Mouse (Mus musculus): Measurements from ENCODE around the gene Cbl.

Cbl gene

DNA sequence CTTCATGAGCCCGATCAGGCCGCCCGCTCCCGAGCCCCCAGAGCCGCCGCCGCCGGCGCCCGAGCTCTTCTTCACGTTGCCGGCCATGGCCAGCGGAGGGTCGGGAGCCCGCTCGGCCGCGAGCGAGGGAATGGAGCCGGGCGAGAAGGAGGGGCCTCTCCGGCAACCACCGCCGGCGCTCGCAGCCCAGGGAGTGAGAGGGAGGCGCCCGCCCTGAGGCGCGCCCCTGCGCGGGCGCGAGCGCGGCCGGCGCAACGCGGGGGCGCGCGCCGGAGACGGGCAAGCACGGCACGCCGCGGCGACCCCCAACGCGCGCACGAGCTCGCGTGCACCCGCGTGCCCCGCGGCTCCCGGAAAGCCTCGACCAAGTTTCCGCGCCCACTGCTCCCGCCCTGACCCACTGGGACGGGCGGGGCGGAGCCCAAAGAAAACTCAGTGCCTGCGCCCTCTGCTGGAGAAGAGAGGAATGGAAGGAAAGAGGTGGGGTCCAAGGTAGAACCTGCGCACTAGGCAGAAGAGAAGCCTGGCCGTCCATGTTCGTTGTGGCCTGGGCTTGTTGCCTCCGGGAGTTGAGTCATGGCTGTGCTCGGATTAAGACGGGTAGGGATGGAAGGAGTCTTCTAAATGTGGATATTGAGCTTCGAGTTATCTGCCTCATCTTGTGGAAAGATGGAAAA lies at the start of gene Cbl:
TSS of gene Cbl (minus strand) at position 248 of the 677 bp plus-strand sequence.
- peak; percentile 98 for DNase-seq (ENCODE audit: low spot score)

DNA sequence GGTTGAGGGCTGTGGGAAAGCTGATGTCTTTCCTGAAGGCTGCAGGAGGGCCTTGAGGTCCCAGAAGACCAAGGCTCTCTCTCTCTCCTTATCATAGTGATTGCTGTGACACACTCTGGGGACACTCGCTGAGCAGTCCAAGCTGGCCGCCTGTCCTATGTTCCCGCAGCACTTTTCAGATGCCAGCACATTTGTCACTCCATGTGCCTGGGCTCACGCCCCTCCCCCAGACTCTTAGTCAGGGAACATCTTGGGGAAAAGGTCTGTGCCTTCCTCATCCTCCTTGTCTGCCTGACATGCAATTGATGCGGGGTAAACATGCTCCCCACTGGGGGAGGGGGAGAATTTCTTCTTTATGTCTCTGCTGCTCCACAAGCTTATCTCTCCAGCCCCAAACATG lies 49.3 kb upstream of the Cbl start:
- no peak for DNase-seq (ENCODE audit: low spot score)

DNA sequence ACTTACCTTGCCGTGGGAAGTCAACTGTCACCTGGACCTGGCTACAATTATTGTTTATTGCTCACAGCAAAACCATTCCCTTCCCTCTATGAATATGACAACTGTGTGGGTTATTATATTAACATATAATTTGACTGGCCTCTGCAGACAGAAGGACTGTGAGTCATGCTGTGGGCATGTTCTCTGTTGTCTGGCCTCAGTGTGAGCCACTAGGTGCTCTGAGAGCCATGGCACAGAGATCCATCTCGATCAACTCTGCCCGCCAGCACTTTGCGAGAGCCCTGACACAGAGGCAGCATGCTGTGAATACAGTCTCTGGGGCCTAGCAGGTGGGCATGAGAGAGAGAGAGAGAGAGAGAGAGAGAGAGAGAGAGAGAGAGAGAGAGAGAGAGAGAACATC lies 36.1 kb upstream of the Cbl start:
- DNase-seq (ENCODE audit: low spot score), result no peak

DNA sequence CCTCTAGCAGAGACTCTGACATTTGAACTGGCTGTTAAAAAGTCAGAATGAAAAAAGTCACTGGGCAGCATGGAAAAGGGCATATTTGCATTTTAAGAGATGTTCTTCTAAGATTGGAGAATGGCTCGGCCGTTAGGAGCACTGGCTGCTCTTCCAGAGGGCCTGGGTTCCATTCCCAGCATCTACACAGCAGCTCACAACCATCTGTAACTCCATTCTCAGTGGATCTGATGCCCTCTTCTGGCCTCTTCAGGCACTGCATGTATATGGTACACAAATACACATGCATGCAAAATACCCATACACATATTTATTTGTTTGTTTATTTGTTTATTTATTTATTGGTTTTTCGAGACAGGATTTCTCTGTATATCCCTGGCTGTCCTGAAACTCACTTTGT lies 35.2 kb upstream of the Cbl start:
- DNase-seq (ENCODE audit: low spot score), result peak; percentile 41

DNA sequence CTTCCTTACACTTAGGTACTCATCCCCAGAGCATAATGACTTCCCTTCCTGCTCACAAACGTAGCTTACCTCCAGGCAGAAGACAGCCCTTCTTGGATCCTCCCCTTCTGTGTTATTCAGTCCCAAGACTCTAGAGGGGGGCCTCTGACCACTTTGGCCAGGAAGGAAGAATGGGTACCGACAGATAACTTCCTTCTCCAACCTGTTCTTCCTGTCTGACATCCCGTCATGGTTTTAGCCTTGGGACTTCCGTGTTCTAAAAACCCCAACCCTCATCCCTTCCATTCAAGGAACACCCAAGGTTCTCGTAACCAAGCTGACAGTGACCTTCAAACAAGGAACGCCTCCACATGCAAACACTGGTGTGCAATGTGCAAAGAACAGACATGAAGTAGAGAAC lies 34.6 kb upstream of the Cbl start, which contains the start of gene Nlrx1:
TSS of gene Nlrx1 (minus strand) at position 168 of the 400 bp plus-strand sequence.
- peak; percentile 18 for DNase-seq (ENCODE audit: low spot score)

DNA sequence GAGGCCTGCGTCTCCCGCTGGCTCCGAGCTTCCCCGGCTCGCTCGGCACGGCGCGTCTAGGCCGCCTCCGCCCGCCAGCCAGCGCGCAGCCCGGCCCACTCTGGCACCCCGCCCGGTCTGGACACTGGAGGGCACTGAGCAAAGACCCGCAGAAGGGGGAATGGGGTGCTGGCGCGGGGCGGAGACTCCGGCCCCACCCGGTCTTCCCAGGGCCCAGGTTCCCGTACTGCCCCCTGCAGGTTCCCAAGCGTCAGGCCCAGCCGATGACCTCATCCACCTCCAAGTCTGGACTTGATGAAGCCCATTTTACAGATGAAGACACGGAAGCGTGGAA lies 34.1 kb upstream of the Cbl start:
- DNase-seq (ENCODE audit: low spot score), result peak; percentile 81

DNA sequence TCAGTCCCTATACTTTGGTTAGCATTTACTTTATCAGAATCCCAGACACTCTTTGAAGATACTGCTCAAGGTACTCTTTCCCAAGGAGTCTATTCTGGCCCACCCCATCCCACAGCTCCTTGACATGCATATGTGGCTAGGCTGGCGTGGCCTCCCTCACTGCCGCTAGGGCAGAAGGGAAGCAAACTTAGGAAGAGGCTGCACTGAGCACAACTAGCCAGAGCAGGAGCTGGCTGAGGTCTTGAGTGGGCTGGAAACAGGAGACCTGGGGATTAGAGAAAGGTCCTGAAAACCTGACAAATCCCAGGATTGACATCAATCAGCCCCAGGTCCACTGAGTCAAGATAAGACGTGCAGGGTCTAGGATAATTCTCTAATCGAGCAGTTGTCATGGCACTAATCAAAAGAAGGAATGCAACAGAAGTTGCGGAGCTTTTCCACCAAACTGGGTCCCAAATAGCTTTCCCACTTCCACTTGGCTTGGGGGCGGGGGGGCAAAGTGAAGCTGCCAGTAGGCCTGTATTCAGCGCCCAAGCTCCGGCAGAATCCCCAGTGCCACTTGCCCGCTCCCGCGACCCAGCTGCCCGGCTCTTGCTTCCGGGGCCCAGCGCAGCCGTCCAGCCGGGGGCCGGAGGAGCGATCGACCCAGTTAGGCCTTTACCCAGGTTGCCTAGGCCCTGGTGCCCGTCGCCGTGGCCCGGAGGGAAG lies 33.6 kb upstream of the Cbl start:
- DNase-seq (ENCODE audit: low spot score), result no peak

DNA sequence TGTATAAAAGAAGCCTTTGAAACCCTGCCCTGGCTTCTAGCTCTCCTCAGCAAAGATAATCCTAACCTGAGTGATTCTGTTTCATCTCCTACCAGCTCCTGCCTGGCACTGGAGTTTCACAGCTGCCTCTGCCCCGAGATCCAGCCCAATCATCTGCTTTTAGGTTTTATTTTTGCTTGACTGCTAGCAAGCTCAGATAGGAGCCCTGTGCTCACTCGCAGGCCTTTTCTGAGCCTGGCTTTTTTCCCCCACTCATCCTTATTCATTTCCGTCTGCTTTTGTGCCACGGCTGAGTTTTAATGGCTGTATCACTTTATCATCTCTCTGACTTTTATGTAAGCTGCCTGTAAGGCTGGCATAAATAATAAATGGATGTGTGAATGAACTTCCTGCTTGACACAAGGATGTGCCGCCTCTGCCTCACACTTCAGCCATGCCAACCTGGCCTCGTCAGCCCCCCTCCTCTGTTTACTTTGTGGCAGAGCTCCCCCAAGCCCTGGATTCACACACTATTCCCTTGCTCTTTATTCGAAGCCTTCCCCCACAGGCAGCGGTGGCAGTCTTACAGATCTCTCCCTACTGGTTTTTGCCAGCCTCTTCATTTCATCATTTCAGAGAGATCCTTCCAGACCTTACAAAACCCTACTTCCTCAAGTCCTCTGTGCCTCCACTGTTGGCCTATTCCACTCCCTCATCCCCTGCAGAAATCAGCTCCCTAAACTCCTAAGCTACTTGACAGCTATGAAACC lies 32.8 kb upstream of the Cbl start:
- DNase-seq (ENCODE audit: low spot score), result no peak

DNA sequence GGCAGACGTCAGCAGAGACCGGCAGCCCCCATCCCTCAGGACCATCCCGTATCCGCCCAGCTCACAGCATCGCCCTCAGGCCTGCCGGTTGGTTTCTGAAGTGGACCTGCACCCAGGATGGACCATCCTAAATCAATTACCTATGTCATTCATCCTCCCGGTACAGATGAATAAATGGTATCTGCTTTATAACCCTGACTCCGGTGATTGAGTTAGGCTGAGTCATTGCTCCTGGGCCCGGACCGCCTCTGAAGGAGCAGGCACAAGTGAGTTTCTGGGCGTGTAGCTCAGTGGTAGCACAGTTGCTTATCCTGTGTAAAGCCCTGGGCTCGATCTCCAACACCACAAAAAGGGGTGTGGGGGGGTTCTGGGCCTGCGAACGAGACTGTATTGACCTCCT lies 27.5 kb upstream of the Cbl start:
- DNase-seq (ENCODE audit: low spot score), result no peak

DNA sequence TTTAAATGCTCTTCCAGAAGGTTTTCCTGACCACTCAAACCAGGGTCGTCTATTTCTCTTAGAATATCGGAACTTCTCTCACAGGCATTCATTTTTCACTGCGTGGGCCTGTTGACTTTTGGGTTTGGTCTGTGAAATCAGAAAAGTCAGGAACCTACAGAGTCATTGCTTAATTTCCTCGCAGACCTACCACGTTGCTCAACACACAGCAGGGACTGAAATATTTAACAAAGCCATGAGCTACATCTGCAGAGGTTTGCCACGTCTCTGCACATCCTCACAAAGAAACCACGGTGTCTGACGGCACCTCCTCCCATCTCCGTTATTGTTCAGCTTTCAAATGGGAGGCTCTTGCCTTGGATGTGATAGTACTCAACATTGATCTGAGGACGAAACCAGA lies 25.2 kb upstream of the Cbl start:
- DNase-seq (ENCODE audit: low spot score), result no peak

DNA sequence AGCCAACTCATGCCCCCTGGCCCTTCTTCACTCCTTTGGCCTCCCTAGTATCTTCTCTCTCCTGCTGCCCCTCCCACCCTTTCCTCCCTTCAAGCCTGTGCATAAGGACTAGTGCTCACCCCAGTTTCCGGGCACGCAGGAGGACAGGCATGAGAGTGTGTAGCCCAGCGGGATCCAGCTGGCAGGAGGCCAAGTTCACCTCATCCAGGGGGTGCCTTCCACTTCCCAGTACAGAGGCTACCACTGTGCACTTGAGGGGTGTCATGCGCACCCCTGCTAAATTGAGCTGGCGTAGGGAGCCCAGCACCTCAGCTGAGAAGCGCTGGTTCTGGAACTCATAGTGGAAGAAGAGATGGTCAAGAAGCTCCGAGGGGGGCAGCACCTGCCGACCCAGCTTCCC lies 22.4 kb upstream of the Cbl start:
- DNase-seq (ENCODE audit: low spot score), result no peak

DNA sequence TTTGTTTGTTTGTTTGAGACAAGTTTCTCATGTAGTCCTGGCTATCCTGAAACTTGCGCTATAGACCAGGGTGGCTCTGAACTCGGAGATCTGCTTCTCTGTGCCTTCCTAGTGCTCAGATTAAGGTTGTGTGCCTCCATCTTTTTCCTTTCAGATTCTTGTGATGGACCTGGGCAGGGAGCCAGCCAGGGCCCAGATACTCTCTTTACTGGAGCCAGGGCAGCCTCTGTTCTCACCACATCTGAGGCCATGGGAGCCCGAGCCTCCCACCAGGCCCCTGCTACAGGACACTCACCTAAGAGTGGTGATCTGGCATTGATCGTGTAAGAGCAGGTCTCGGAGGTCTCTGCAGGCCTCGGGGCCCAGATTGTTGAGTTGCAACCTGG lies 21.3 kb upstream of the Cbl start:
- DNase-seq (ENCODE audit: low spot score), result no peak

DNA sequence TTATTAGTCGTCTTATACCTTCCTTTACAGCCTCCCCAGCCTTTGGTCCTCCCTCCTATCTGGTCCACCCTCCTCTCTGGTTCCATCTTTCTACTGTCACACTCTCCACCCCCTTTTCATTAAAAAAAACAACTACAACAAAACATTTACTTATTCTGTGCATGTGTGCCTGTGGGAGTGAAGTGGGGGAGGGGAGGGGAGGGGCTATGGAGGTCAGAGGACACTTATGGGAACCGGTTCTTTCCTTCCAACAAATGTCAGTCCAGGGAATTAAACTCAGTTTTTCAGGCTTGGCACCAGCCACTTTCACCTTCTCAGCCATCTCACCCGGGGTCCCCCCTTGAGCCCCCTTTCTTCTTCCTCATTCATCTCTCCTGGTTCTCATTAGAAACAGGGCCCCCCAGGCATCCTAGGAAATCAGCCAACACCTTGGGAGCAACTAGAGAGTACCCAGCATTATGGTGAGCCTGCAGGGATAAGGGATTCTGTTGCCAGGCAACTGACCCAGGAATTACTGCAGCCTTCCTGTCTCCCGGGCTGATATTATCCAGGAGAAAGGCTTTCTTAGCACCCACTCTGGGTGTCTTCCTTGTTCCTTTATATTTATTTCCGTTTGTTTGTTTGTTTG lies 20.8 kb upstream of the Cbl start:
- no peak for DNase-seq (ENCODE audit: low spot score)

DNA sequence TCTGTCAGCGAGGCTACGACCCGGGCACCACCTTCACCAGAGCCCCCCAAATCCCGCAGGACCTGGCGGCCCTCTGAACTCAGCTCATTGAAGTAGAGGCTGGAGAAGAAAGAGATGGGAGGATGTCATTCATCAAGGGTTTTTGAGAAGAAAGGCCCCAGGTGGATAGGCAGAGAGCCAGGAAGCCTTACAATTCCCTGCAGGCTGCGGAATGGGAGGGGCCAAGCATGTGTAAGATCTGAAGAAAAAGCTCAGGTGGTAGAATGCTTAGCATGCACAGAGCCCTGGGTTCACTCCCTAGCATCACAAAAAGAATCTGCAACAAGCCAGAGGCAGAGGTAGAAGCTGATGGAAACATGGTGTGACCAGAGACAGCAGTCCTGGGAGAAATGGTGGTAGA lies 19.6 kb upstream of the Cbl start:
- peak; percentile 22 for DNase-seq (ENCODE audit: low spot score)

DNA sequence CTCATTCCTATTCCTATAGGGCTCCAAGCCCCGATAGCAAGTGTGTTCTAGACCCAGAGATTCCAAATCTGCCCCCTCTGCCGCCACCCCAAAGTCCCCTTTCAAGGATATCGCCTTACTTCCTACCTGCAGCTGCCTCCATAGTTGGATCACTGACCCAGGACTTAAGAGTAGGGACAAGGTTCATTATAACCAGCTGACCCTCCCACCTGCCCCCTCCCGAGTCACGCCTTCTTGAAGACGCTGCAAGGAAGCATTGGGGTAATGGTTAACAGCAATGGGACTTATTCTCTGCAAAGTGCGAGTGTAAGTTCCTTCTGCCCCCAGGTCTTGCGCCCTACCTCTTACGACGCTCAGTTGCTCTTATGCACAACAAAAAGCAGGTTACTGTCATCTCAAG lies 17.5 kb upstream of the Cbl start, which contains the start of gene Pdzd3:
TSS of gene Pdzd3 (minus strand) at position 158 of the 400 bp plus-strand sequence.
- DNase-seq (ENCODE audit: low spot score), result no peak

DNA sequence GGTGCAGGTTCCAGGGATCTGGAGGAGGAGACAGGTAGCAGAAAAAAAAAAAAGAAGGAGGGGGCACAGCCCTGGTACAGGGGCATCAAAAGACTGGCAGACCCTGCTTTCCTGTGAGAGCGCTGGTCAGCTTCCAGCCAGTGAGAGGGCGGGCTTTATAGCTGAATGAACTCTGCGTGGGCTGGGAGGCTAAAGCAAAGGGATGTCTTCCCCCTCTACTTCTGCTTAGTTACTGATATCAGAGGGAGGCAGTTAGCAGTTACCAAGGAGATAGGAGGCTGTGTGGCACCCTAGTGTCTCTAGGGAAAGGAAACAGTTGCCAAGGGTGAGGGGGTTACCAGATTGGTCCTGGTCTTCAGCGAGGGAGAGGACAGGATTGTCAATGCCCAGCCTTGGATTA lies 16.6 kb upstream of the Cbl start:
- no peak for DNase-seq (ENCODE audit: low spot score)

DNA sequence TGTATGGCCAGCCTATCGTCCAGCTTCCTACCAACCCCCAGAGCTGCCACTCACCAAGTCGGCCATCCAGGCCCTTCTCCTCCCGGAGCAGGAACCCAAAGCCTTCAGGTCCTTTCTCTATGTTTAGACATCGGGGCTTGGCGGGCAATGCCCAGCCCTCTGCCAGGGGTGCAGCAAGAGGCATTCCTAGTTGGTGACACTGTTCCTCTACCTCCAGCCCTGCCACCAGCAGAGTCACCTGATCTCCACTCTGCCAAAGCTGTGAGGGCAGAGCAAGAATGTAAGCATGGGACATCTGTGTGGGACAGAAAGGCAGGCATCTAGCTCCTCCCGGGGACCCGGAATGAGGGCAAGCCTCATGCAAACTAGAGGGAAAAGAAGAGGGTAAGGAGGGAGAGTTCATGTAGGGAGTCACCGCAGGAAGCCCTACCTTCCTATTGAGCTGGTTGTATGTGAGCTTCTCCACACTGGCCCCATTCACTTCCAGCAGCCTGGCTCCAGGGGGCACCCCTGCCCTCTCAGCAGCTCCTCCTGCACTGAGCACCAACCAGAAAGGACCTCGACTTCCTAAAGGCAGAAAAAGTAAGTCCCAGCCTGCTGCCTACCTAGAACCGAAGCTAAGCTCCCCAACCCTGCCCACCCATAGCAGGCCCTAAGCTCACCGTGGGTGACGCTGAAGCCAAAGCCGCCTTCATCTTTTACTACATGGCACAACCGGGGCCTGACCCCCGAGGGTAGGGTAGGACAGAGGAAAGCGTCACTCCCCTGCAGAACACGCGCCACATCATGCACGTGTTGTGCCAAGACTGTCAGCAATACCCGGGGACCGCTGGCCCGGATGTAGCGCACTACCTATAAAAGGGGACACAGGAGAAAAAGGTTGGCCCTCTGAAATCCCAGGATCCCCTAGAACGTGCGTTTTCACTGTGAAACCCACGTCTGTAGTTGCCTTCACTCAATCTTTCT lies 15.6 kb upstream of the Cbl start:
- peak; percentile 41 for DNase-seq (ENCODE audit: low spot score)

DNA sequence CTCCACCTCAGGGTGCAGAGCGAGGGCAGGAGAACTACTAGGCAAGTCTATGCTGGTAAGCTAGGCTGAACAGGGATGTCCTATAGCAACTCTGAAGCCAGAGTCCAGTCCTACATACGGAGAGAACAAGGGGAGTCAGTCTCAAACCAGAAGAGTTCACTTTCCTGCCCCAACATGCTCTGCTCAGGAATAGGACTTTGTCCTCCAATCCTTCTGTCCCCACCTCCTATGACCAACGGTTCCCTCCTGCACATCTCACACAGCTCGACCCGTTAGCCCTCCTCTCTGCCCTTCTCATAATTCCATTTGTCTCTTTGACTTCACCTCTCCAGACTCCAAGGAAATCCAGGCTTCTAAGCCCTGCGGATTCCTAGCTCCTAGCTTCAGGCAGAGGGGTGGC lies 14.1 kb upstream of the Cbl start:
- DNase-seq (ENCODE audit: low spot score), result no peak

DNA sequence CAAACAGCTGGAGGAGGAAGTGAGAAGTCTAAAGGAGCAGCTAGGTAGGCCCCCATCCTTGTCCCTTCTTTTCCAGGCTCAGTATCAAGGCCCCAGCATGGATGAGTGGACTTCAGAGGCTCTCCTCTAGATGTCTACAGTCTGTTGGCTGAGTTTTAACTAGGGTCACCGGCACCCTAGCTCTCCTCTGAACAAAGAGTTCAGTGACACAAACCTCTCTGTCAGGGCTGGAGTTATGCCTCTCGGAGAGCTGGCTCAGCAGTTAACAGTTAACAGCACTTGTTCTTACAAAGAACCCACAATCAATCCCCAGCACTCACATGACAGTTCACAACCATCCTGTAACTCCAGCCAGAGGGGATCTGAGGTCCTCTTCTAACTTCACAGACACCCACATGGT lies 9.8 kb upstream of the Cbl start:
- no peak for DNase-seq (ENCODE audit: low spot score)

DNA sequence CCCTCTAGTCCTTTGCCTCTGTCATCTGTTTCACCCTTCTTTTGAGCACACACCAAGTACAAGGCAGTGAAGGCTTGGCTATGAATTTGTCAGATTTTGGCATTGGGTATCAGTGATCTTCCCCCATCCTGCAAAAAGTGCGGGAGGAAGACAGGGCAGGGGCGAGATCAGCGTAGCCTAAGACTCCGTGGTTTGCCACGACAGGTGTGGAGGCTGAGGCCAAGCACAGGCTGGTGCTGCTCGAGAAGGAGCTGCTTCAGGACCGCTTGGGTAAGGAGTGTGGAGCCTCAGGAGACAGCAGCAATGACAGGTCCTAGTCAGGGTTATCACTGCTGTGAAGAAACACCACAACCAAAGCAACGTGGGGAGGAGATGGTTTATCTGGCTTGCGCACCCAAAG lies 7.6 kb upstream of the Cbl start:
- no peak for DNase-seq (ENCODE audit: low spot score)

DNA sequence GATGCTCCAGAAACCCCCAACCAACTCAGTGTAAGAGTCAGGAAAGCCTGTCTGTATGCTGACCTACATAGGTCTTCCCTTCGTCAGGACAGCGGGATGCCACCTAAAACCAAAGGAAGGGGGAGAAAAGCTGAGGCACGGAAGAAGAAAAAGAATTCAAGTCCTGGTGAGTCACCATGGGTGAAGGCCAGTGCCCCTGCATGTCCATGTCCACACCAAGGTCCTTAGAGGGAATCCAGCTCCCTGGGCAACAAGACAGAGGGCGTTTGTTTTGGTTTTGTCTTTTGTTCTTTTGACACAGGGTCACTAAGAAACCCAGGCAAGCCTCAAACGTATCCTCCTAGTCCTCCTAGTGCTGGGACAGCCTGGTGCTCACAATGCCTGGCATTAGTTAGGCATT lies 7.1 kb upstream of the Cbl start:
- no peak for DNase-seq (ENCODE audit: low spot score)

DNA sequence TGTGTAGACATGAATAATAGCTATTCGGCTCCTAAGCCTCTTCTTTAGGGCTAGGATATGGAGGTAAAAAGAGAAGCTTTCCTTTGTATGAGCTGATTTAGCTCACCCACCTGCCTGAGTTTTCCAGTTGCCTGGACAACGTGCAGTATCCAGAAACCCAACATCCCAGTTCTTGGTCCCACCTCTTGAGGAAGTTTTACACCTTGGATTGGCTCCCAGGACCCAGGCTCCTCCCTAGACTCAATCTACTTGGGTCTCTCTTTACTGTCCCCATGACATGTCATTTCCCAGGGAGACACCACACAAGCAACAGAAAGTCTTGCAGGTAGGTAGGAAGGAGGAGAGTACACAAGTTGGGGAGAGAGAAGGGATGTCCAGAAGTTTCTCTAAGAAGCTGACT lies 6.5 kb upstream of the Cbl start, which contains the start of gene Ccdc153:
TSS of gene Ccdc153 (plus strand) at position 278 of the 400 bp plus-strand sequence.
- DNase-seq (ENCODE audit: low spot score), result no peak

Measured in T-cell, adult 2 months (primary cell).